Mouse (Mus musculus) midbrain, embryonic 16.5 days (tissue): ENCODE results near the gene H2-Eb2. TPM values are rescaled to one million over a fixed set of nuclear protein-coding genes. Genes with fewer than 3 reads are reported as not detected.

Experiments used
- ATAC-seq: fragments of 200-750 bp; cut with Nextera tagmentation; 2 replicates; pipeline ENCODE4 v1.8.0; 2017; ENCODE audit warnings: moderate TSS enrichment
- H3K27ac ChIP-seq: fragments of 300-500 bp; sonication (generic); 2 replicates; pipeline ENCODE4 v1.5.1; 2014; ENCODE audit warnings: mild to moderate bottlenecking, low read length, mixed read lengths
- H3K27me3 ChIP-seq: fragments of 300-500 bp; sonication (generic); 2 replicates; pipeline ENCODE4 v1.6.1; 2014; ENCODE audit warnings: low read depth, low read length, mixed read lengths; ENCODE audit not compliant: control insufficient read depth, insufficient read depth
- H3K36me3 ChIP-seq: fragments of 300-500 bp; sonication (generic); 2 replicates; pipeline ENCODE4 v1.6.1; 2014; ENCODE audit warnings: mild to moderate bottlenecking, low read length, moderate library complexity, mixed read lengths; ENCODE audit not compliant: control insufficient read depth, insufficient read depth
- H3K4me1 ChIP-seq: fragments of 300-500 bp; sonication (generic); 2 replicates; pipeline ENCODE4 v1.6.1; 2014; ENCODE audit warnings: mild to moderate bottlenecking, low read length, mixed read lengths; ENCODE audit not compliant: control insufficient read depth, insufficient read depth
- H3K4me2 ChIP-seq: fragments of 300-500 bp; sonication (generic); 2 replicates; pipeline ENCODE4 v1.6.1; 2014; ENCODE audit warnings: mild to moderate bottlenecking, low read length, mixed read lengths
- H3K4me3 ChIP-seq: fragments of 300-500 bp; sonication (generic); 2 replicates; pipeline ENCODE4 v1.5.1; 2014; ENCODE audit warnings: low read depth, mild to moderate bottlenecking, low read length, moderate library complexity, mixed read lengths
- H3K9ac ChIP-seq: fragments of 300-500 bp; sonication (generic); 2 replicates; pipeline ENCODE4 v1.6.1; 2014; ENCODE audit warnings: low read depth, low read length, mixed read lengths
- H3K9me3 ChIP-seq: fragments of 300-500 bp; sonication (generic); replicated peaks from 2 replicates; pipeline ENCODE4 v1.6.1; 2014; ENCODE audit warnings: mild to moderate bottlenecking, low read length, mixed read lengths; ENCODE audit not compliant: control insufficient read depth, poor library complexity, severe bottlenecking
- WGBS: fragments of 180-500 bp; shearing (Covaris S2); extraction: QIAGEN DNeasy Blood & Tissue Kit; methylation state at CpG from one replicate; pipeline ENCODE4 v1.1.7; 2014; 5-methylcytosine and 5-hydroxymethylcytosine counted together
- polyA plus RNA-seq: library from polyadenylated mRNA; unstranded; fragments of >200 nt; fragmentation: Nextera tagmentation; extraction: Ambion mirVana; gene quantifications from 2 replicates; pipeline ENCODE4 v1.2.1, GENCODE M21; 2015

Gene H2-Eb2
- 0.09 and 0.29 TPM in 2 replicates for polyA plus RNA-seq

DNA sequence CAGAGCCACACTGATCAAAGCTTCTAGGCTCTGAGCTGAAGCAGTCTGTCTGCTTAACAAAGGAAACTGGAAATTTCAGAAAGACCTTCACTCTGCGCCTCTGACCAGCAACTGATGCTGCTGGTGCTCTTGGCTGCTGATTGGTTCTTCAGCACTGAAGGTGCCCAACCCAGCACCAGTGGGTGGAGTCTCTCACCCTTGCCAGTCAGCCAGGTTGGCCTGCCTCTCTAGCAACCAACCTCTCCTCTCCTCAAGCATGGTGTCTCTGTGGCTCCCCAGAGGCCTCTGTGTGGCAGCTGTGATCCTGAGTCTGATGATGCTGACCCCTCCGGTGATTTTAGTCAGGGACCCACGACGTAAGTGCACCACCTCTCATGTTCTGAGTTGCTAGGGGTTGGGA, at the start of gene H2-Eb2:
Gene H2-Eb2, plus strand, starts transcription at position 230 of the 400 bp plus-strand sequence.
- ATAC-seq = no peak
- Histone ChIP-seq H3K27me3 (no peaks in the 10 kb centered on the region), H3K36me3 (no peaks in the 10 kb centered on the region), H3K4me1 (no peaks in the 10 kb centered on the region), H3K9ac (no peak within 1 kb of the TSS), H3K4me3 (no peak within 1 kb of the TSS), H3K4me2 (no peak within 1 kb of the TSS), H3K9me3 (no peaks in the 10 kb centered on the region), H3K27ac (no peak within 1 kb of the TSS)
- WGBS = 48% methylated on average over 4 of the region's 4 CpGs

DNA sequence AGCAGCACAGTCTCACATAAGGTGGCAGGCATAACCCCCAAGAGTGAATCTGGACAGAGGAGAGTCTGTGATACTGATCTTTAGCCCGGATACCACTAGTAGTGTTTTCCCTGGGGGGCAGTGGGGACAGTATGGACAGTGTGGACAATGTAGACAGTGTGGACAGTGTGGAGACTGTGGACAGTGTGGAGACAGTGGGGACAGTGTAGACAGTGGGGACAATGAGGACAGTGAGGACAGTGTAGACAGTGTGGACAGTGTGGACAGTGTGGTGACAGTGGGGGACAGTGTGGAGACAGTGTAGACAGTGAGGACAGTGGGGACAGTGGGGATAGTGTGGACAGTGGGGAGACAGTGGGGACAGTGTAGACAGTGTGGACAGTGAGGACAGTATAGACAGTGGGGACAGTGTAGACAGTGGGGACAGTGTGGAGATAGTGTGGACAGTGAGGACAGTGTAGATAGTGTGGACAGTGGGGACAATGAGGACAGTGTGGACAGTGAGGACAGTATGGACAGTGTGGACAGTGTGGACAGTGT, 44.9 kb upstream of the H2-Eb2 start:
- Histone ChIP-seq H3K36me3 (no peaks in the 10 kb centered on the region), H3K4me1 (no peaks in the 10 kb centered on the region)

DNA sequence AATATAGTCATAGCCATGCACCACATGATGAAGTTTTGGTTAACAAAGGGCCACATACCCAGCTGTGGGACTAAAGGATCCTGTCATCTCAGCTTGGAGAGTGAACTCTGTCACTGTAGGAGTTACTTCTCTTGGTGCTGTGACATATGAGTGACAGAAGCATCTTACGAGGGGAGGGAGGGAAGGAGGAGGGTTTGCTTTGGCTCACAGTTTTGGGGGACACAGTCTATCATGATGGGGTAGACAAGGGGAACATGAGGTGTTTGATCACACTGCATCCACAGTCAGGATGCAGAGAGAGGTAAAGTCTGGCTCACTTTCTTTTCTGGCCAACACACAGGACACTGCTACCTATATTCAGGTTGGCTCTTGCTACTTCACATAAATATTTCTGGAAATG, 43.6 kb upstream of the H2-Eb2 start:
- WGBS = 80% methylated on average over 1 of the region's 1 CpGs
- no peak overlapping the region for H3K4me2 ChIP-seq

More for the DNA sequence above, 44.9 kb upstream of the H2-Eb2 start:
- Histone ChIP-seq H3K27me3 (no peaks in the 10 kb centered on the region), H3K9ac (no peak overlapping the region), H3K9me3 (no peaks in the 10 kb centered on the region), H3K4me2 (no peak overlapping the region), H3K27ac (no peak overlapping the region), H3K4me3 (no peak overlapping the region)
- WGBS = 71% methylated on average over 1 of the region's 1 CpGs
- no peak for ATAC-seq

GRCm38 (mm10) chr17:34285371-34285770, 40.1 kb upstream of the H2-Eb2 start:
- Histone ChIP-seq H3K36me3 (no peaks in the 10 kb centered on the region), H3K4me3 (no peak overlapping the region), H3K9me3 (no peaks in the 10 kb centered on the region), H3K4me2 (no peak overlapping the region), H3K27me3 (no peaks in the 10 kb centered on the region), H3K9ac (no peak overlapping the region), H3K27ac (no peak overlapping the region), H3K4me1 (no peaks in the 10 kb centered on the region)
- ATAC-seq = no peak
- 78% methylated on average over 4 of the region's 4 CpGs for WGBS

More for the DNA sequence above, 43.6 kb upstream of the H2-Eb2 start:
- Histone ChIP-seq H3K9ac (no peak overlapping the region), H3K36me3 (no peaks in the 10 kb centered on the region), H3K27ac (no peak overlapping the region), H3K4me1 (no peaks in the 10 kb centered on the region), H3K4me3 (no peak overlapping the region), H3K27me3 (no peaks in the 10 kb centered on the region), H3K9me3 (no peaks in the 10 kb centered on the region)
- ATAC-seq = no peak

- Histone ChIP-seq H3K4me2 (no peak overlapping the region), H3K4me1 (no peaks in the 10 kb centered on the region), H3K27ac (no peak overlapping the region), H3K36me3 (no peaks in the 10 kb centered on the region), H3K4me3 (no peak overlapping the region), H3K9me3 (no peaks in the 10 kb centered on the region), H3K9ac (no peak overlapping the region), H3K27me3 (no peaks in the 10 kb centered on the region)
- no peak for ATAC-seq
- 35% methylated on average over 4 of the region's 4 CpGs for WGBS
Measured at GRCm38 (mm10) chr17:34285848-34286247, 39.6 kb upstream of the H2-Eb2 start.

GRCm38 (mm10) chr17:34286501-34286900, 39.0 kb upstream of the H2-Eb2 start:
- Histone ChIP-seq H3K27me3 (no peaks in the 10 kb centered on the region), H3K9ac (no peak overlapping the region), H3K9me3 (no peaks in the 10 kb centered on the region), H3K27ac (no peak overlapping the region), H3K4me2 (no peak overlapping the region), H3K4me3 (no peak overlapping the region), H3K4me1 (no peaks in the 10 kb centered on the region), H3K36me3 (no peaks in the 10 kb centered on the region)
- ATAC-seq = no peak
- 85% methylated on average over 5 of the region's 5 CpGs for WGBS

DNA sequence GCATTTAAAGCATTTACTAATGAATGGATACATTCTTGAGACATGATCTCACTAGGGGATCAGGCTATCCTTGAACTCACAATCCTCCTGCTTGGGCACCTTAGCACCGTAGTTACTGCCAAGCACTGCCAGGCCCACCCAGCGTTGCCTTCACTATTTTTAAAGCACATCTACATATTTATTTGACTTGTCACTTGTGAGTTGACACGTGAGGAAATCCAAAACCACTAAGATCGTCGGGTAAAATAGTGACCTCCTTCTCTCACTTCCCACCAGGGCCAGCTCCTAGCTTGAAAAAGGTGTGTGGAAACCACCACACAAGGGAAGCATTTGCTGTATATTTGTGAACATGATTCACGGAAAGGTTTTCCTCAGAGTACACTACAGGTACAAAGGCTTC, 38.5 kb upstream of the H2-Eb2 start:
- Histone ChIP-seq H3K27me3 (no peaks in the 10 kb centered on the region), H3K36me3 (no peaks in the 10 kb centered on the region), H3K9ac (no peak overlapping the region), H3K9me3 (no peaks in the 10 kb centered on the region), H3K4me2 (no peak overlapping the region), H3K4me3 (no peak overlapping the region), H3K27ac (no peak overlapping the region), H3K4me1 (no peaks in the 10 kb centered on the region)
- ATAC-seq = no peak
- 77% methylated on average over 6 of the region's 6 CpGs for WGBS

DNA sequence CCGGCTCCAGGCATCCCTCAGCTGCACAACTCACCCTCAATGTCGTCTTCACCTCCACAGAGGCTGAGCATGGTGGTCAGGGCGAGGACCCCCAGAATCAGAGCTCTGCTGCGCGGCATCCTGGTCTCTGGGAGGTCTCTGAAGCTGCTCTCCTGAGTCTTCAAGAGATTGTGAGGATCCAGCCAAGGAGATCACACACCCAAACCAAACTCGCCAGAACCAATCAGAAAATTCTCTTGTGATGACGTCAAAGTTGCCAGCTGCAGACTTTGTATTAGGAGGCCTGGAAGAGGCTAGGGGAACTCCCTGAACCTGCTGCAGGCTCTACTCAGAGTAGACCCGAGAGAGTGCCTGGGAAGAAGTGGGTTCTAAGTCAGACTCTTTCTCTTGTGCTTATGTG, 37.8 kb upstream of the H2-Eb2 start, which contains the start of gene H2-Aa:
Gene H2-Aa, minus strand, starts transcription at position 176 of the 400 bp plus-strand sequence.
- no peak within 1 kb of the TSS for H3K9ac ChIP-seq
- no peak for ATAC-seq
- no peaks in the 10 kb centered on the region for H3K36me3 ChIP-seq
- WGBS = 12% methylated on average over 8 of the region's 8 CpGs
- no peaks in the 10 kb centered on the region for H3K9me3 ChIP-seq
- no peak within 1 kb of the TSS for H3K4me3 ChIP-seq
- no peak within 1 kb of the TSS for H3K27ac ChIP-seq
- H3K4me2 ChIP-seq = no peak within 1 kb of the TSS
- H3K4me1 ChIP-seq = no peaks in the 10 kb centered on the region
- H3K27me3 ChIP-seq = no peaks in the 10 kb centered on the region

GRCm38 (mm10) chr17:34288131-34288530, 37.3 kb upstream of the H2-Eb2 start:
- H3K27ac ChIP-seq = no peak overlapping the region
- 69% methylated on average over 3 of the region's 3 CpGs for WGBS
- no peaks in the 10 kb centered on the region for H3K9me3 ChIP-seq

More at GRCm38 (mm10) chr17:34288131-34288530, 37.3 kb upstream of the H2-Eb2 start:
- Histone ChIP-seq H3K4me3 (no peak overlapping the region), H3K4me1 (no peaks in the 10 kb centered on the region), H3K36me3 (no peaks in the 10 kb centered on the region), H3K4me2 (no peak overlapping the region), H3K9ac (no peak overlapping the region), H3K27me3 (no peaks in the 10 kb centered on the region)
- ATAC-seq = no peak
